Comparison of ENCODE assay signal across 9 mouse cellular contexts in the genomic region with DNA sequence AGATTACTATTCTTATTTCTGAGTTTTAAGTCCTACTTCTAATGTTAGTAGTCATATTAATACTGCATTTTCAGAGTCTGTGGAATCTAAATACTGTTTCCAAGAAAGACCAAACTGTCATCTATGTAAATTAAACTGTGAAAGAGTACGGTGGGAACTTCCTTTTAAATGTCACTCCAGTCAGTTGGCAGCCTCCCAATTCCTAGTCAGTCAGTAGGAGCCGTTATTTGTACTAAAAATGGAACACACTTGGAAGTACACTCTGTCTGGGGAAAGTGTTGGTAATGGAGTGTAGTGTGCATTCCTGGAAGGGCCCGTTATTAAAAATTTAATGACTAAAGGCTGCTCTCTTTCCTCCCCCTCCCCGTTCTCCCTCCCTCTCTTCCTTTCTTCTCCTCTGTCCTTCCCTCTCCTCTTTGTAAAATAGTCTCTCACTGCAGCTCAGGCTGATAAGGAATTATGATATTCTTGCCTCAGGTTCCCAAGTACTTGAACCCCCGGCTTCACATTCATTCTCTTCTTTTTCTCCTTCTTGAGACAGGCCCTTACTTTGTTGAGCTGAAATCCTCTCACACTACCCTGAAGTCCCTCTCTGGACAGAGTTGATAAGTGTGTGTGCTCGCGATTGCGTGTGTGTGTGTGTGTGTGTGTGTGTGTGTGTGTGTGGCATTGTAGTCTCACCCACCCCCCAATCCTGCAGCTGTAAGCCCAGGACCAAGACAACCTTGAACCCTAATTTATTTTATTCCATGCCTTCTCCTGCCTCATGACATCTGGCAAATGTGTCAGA. TPM values are rescaled to one million over a fixed set of nuclear protein-coding genes. Genes with fewer than 3 reads are reported as not detected.
DNase-seq lines count a peak whose midpoint lies in the region; ATAC-seq and TF ChIP-seq lines count a peak whose summit lies in the region.
"Had no signal": no experiment of that assay in that cellular context is flagged by ENCODE, and none has a peak within 500 bp of the region (broad histone marks: within the 10 kb centered on the region; RNA-seq: fewer than 3 reads in every experiment).

No protein-coding gene starts in this region.

- WGBS in heart, postnatal 0 days = 23% methylated on average over 8 of the region's 8 CpGs

- peak; percentile 20 for DNase-seq in kidney, adult 9 months
- no peak for DNase-seq in kidney, adult 18-20 months
- peak; percentile 91 for DNase-seq in heart, postnatal 0 days (ENCODE audit: low spot score)
- DNase-seq in lung, postnatal 25 days (ENCODE audit: low spot score) = peak; percentile 58
- no peak for DNase-seq in thymus, postnatal 0 days (ENCODE audit: low spot score)
- DNase-seq in thymus, postnatal 10 days (ENCODE audit: low spot score in 2 of 2) = no peak
- DNase-seq in cerebellum, adult 11-12 months = no peak

- H3K9me3 ChIP-seq in heart, postnatal 0 days (replicated peaks; ENCODE audit: control insufficient read depth, low read length) = no peaks in the 10 kb centered on the region

- no peaks in the 10 kb centered on the region for H3K36me3 ChIP-seq in heart, postnatal 0 days (replicated peaks; ENCODE audit: control insufficient read depth, insufficient read depth, low read length)

- no peak for TF ChIP-seq CTCF in heart, postnatal 0 days (IDR thresholded peaks at IDR 0.05; ENCODE audit: low read depth)

- H3K4me3 ChIP-seq in heart, postnatal 0 days (ENCODE audit: low read depth, low read length) = no peak overlapping the region
- H3K4me3 ChIP-seq: erythroblast, embryonic 14.5 days had no signal

- no peak for TF ChIP-seq EP300 in heart, postnatal 0 days (IDR thresholded peaks at IDR 0.05; ENCODE audit: low read depth)

- H3K4me2 ChIP-seq in heart, postnatal 0 days (ENCODE audit: low read depth, low read length) = no peak overlapping the region

- ATAC-seq in common myeloid progenitor, adult 5-6 weeks (replicated peaks; ENCODE audit: low read depth, poor library complexity, severe bottlenecking) = peak; percentile 15; the same call in 1 of the 2 replicates
- ATAC-seq in heart, postnatal 0 days (ENCODE audit: insufficient read depth, low read depth) = peak; percentile 78

- H3K4me1 ChIP-seq in heart, postnatal 0 days (ENCODE audit: control insufficient read depth, insufficient read depth) = peaks cover 20% of the 10 kb centered on the region

- H3K9ac ChIP-seq in heart, postnatal 0 days (replicated peaks; ENCODE audit: low read depth, low read length) = no peak overlapping the region

- H3K27ac ChIP-seq in heart, postnatal 0 days (ENCODE audit: low read depth) = peak overlapping the region; percentile 95

- no peaks in the 10 kb centered on the region for H3K27me3 ChIP-seq in heart, postnatal 0 days (ENCODE audit: control insufficient read depth, insufficient read depth, low read length)

RNA-seq across cellular contexts. Expression of a gene that starts 28.5 kb away (rescaled TPM):
- 560 and 574 TPM in 2 replicates for total RNA-seq in common myeloid progenitor, adult 5-6 weeks (2017)
- 25.9 and 33.5 TPM in 2 replicates for total RNA-seq in heart, postnatal 0 days (2014; rRNA removed; ENCODE audit: low replicate concordance)
- 105 and 118 TPM in 2 replicates for polyA plus RNA-seq in heart, postnatal 0 days (2015; fragmentation: Nextera tagmentation; extraction: Ambion mirVana)
- polyA plus RNA-seq in thymus, postnatal 0 days (2015; fragmentation: Nextera tagmentation; extraction: Ambion mirVana) = 463 and 541 TPM in 2 replicates

RNA-seq across cellular contexts. Expression of a gene that starts 38.2 kb away (rescaled TPM):
- total RNA-seq in common myeloid progenitor, adult 5-6 weeks (2017) = 28.9 and 33.8 TPM in 2 replicates
- total RNA-seq in heart, postnatal 0 days (2014; rRNA removed; ENCODE audit: low replicate concordance) = 116 and 138 TPM in 2 replicates
- 74.9 and 94.8 TPM in 2 replicates for polyA plus RNA-seq in heart, postnatal 0 days (2015; fragmentation: Nextera tagmentation; extraction: Ambion mirVana)
- 36.8 and 37.0 TPM in 2 replicates for polyA plus RNA-seq in thymus, postnatal 0 days (2015; fragmentation: Nextera tagmentation; extraction: Ambion mirVana)

RNA-seq across cellular contexts. Expression of a gene that starts 53.1 kb away (rescaled TPM):
- not detected in 2 replicates for total RNA-seq in common myeloid progenitor, adult 5-6 weeks (2017)
- 126 and 131 TPM in 2 replicates for total RNA-seq in heart, postnatal 0 days (2014; rRNA removed; ENCODE audit: low replicate concordance)
- polyA plus RNA-seq in heart, postnatal 0 days (2015; fragmentation: Nextera tagmentation; extraction: Ambion mirVana) = 137 and 144 TPM in 2 replicates
- 1.8 and 2.2 TPM in 2 replicates for polyA plus RNA-seq in thymus, postnatal 0 days (2015; fragmentation: Nextera tagmentation; extraction: Ambion mirVana)
- polyA plus RNA-seq: erythroblast, embryonic 14.5 days had no signal

Comparison
In these comparisons a context has a peak if more than half of its experiments do, and no peak if none do; other contexts are left out.
1. DNase-seq: peak in kidney, adult 9 months (single experiment), heart, postnatal 0 days (single experiment) and lung, postnatal 25 days (single experiment); none in kidney, adult 18-20 months (single experiment), thymus, postnatal 0 days (single experiment), thymus, postnatal 10 days (0 of 2) and cerebellum, adult 11-12 months (single experiment).
2. RNA of a gene that starts 28.5 kb away (total RNA-seq): 560 to 574 TPM in common myeloid progenitor, adult 5-6 weeks; 25.9 to 33.5 TPM in heart, postnatal 0 days; every median in the first group is over 10 times any median in the second.
3. RNA of a gene that starts 53.1 kb away (total RNA-seq): 126 to 131 TPM in heart, postnatal 0 days; not detected in common myeloid progenitor, adult 5-6 weeks; every median in the first group is over 100 times any median in the second.